Mouse (Mus musculus) stomach, postnatal 0 days (tissue): ENCODE measurements around the gene AW549877.

Source experiments
- CTCF ChIP-seq: IDR thresholded peaks from 2 replicates; pipeline ENCODE4 v1.5.1; 2016; ENCODE audit warnings: antibody characterized with exemption, low read depth, mild to moderate bottlenecking, moderate library complexity
- EP300 ChIP-seq: optimal IDR thresholded peaks from 2 replicates; pipeline ENCODE3; 2016; ENCODE audit warnings: antibody characterized with exemption

DNA sequence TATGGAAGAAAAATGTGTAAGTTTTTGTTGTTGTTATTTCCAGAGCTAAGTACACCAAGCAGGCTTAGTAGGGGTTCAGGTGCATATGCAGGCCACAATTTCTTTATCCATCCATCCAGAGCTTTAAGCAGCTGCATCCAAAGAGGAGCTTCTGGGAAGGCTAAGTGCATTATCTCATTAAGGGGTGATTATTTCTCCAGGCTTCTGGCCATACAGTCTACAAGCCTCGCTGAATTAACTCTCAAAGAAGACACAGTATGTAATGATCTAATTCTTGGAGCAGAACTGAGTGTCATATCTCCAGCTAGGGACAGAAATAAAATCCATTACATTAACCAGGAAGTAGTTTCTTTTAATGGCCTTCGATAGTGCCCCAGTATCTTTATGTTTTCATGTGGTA is 18.3 kb upstream of the AW549877 start:
- no peak for TF ChIP-seq EP300
- no peak for TF ChIP-seq CTCF
